In the genomic region with DNA sequence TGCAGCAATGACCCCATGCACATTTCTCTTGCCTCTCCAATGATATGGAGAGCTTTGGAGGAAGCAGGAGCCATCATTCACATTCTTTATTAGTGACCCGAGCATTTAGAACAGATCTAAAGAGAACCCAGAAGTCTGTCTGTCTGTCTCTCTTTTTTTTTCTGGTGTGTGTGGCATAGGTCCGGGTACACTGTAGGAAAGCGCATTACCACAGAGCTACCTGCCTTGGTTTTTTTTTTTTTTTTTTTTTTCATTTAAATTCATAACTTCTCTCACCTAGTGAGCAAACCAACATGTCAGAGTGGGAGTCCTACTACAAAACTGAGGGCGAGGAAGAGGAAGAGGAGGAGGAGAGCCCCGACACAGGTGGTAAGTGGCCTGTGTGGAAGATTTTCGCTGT, we compare ENCODE assay signal across 7 mouse cellular contexts. TPM values are rescaled to one million over a fixed set of nuclear protein-coding genes. Genes with fewer than 3 reads are reported as not detected.
A peak's percentile ranks its signal among the peaks of the same experiment; 100 is the strongest.
DNase-seq lines count a peak whose midpoint lies in the region; ATAC-seq lines count a peak whose summit lies in the region.

No protein-coding gene starts in this region.

- H3K27me3 ChIP-seq in neural tube, embryonic 11.5 days (ENCODE audit: control insufficient read depth, insufficient read depth, low read length) = no peaks in the 10 kb centered on the region
- no peaks in the 10 kb centered on the region for H3K27me3 ChIP-seq in forebrain, embryonic 12.5 days
- no peaks in the 10 kb centered on the region for H3K27me3 ChIP-seq in limb, embryonic 15.5 days
- H3K27me3 ChIP-seq in stomach, embryonic 16.5 days (ENCODE audit: control insufficient read depth, insufficient read depth, low read length) = no peaks in the 10 kb centered on the region

- no peak for DNase-seq in neural tube, embryonic 11.5 days (ENCODE audit: low spot score)
- no peak for DNase-seq in neural tube, embryonic 10.5 days (ENCODE audit: extremely low spot score, low spot score)
- DNase-seq in thymus, postnatal 14 days = no peak
- no peak for DNase-seq in spleen, postnatal 14 days (ENCODE audit: low spot score in 2 of 2)

- peak overlapping the region; percentile 78 for H3K4me2 ChIP-seq in neural tube, embryonic 11.5 days (ENCODE audit: low read depth)
- H3K4me2 ChIP-seq in forebrain, embryonic 12.5 days = peak overlapping the region; percentile 94
- peak overlapping the region; percentile 89 for H3K4me2 ChIP-seq in limb, embryonic 15.5 days
- H3K4me2 ChIP-seq in stomach, embryonic 16.5 days (ENCODE audit: low read depth, low read length) = peak overlapping the region; percentile 74

- WGBS in neural tube, embryonic 11.5 days = 25% methylated on average over 6 of the region's 6 CpGs
- 20% methylated on average over 6 of the region's 6 CpGs for WGBS in forebrain, embryonic 12.5 days
- 22% methylated on average over 6 of the region's 6 CpGs for WGBS in limb, embryonic 15.5 days
- 12% methylated on average over 6 of the region's 6 CpGs for WGBS in stomach, embryonic 16.5 days

- ATAC-seq in neural tube, embryonic 11.5 days (ENCODE audit: insufficient read depth, low FRiP score, low TSS enrichment) = no peak
- no peak for ATAC-seq in forebrain, embryonic 12.5 days (ENCODE audit: low FRiP score)
- no peak for ATAC-seq in limb, embryonic 15.5 days (ENCODE audit: insufficient number of reproducible peaks, low FRiP score, low TSS enrichment, low read depth)
- no peak for ATAC-seq in stomach, embryonic 16.5 days (ENCODE audit: insufficient read depth, low FRiP score)

- H3K4me3 ChIP-seq in neural tube, embryonic 11.5 days (ENCODE audit: low read depth, low read length) = peak overlapping the region; percentile 78
- H3K4me3 ChIP-seq in forebrain, embryonic 12.5 days (replicated peaks) = peak overlapping the region; percentile 92
- H3K4me3 ChIP-seq in limb, embryonic 15.5 days = peak overlapping the region; percentile 96
- H3K4me3 ChIP-seq in stomach, embryonic 16.5 days (replicated peaks; ENCODE audit: low read length) = peak overlapping the region; percentile 98

- H3K9me3 ChIP-seq in neural tube, embryonic 11.5 days (ENCODE audit: control insufficient read depth, low read length) = no peaks in the 10 kb centered on the region
- no peaks in the 10 kb centered on the region for H3K9me3 ChIP-seq in forebrain, embryonic 12.5 days
- no peaks in the 10 kb centered on the region for H3K9me3 ChIP-seq in limb, embryonic 15.5 days
- no peaks in the 10 kb centered on the region for H3K9me3 ChIP-seq in stomach, embryonic 16.5 days (replicated peaks; ENCODE audit: control insufficient read depth, low read length)

- H3K36me3 ChIP-seq in neural tube, embryonic 11.5 days (ENCODE audit: control insufficient read depth, insufficient read depth, low read length) = no peaks in the 10 kb centered on the region
- peaks cover 18% of the 10 kb centered on the region for H3K36me3 ChIP-seq in forebrain, embryonic 12.5 days (replicated peaks)
- peaks cover 17% of the 10 kb centered on the region for H3K36me3 ChIP-seq in limb, embryonic 15.5 days
- no peaks in the 10 kb centered on the region for H3K36me3 ChIP-seq in stomach, embryonic 16.5 days (ENCODE audit: control insufficient read depth, insufficient read depth, low read length)

- H3K9ac ChIP-seq in neural tube, embryonic 11.5 days (ENCODE audit: low read length) = peak overlapping the region; percentile 86
- H3K9ac ChIP-seq in forebrain, embryonic 12.5 days = peak overlapping the region; percentile 94
- H3K9ac ChIP-seq in limb, embryonic 15.5 days = peak overlapping the region; percentile 64
- peak overlapping the region; percentile 76 for H3K9ac ChIP-seq in stomach, embryonic 16.5 days (ENCODE audit: low read length)

- H3K27ac ChIP-seq in neural tube, embryonic 11.5 days (ENCODE audit: low read depth, low read length) = no peak overlapping the region
- peak overlapping the region; percentile 70 for H3K27ac ChIP-seq in forebrain, embryonic 12.5 days
- H3K27ac ChIP-seq in limb, embryonic 15.5 days = peak overlapping the region; percentile 59
- peak overlapping the region; percentile 14 for H3K27ac ChIP-seq in stomach, embryonic 16.5 days (ENCODE audit: low read length)

- peaks cover 6% of the 10 kb centered on the region for H3K4me1 ChIP-seq in neural tube, embryonic 11.5 days (ENCODE audit: control insufficient read depth, insufficient read depth, low read length)
- peaks cover 22% of the 10 kb centered on the region for H3K4me1 ChIP-seq in forebrain, embryonic 12.5 days
- H3K4me1 ChIP-seq in limb, embryonic 15.5 days = peaks cover 11% of the 10 kb centered on the region
- H3K4me1 ChIP-seq in stomach, embryonic 16.5 days (ENCODE audit: control insufficient read depth, insufficient read depth, low read length) = peaks cover 17% of the 10 kb centered on the region

RNA-seq across cellular contexts. Expression of a gene that starts 16.8 kb away (rescaled TPM):
- polyA plus RNA-seq in neural tube, embryonic 11.5 days (2014; fragmentation: Nextera tagmentation; extraction: Ambion mirVana) = 39.8 and 45.9 TPM in 2 replicates
- 39.2 and 40.7 TPM in 2 replicates for polyA plus RNA-seq in forebrain, embryonic 12.5 days (2016; fragmentation: Nextera tagmentation; extraction: Ambion mirVana)
- polyA plus RNA-seq in limb, embryonic 15.5 days (2015; fragmentation: Nextera tagmentation; extraction: Ambion mirVana) = 30.2 and 30.9 TPM in 2 replicates
- polyA plus RNA-seq in stomach, embryonic 16.5 days (2015; fragmentation: Nextera tagmentation; extraction: Ambion mirVana) = 18.6 and 19.8 TPM in 2 replicates

RNA-seq across cellular contexts. Expression of a gene that starts 29.2 kb away (rescaled TPM):
- 73.2 and 73.8 TPM in 2 replicates for polyA plus RNA-seq in neural tube, embryonic 11.5 days (2014; fragmentation: Nextera tagmentation; extraction: Ambion mirVana)
- polyA plus RNA-seq in forebrain, embryonic 12.5 days (2016; fragmentation: Nextera tagmentation; extraction: Ambion mirVana) = 58.5 and 64.4 TPM in 2 replicates
- 73.8 and 77.5 TPM in 2 replicates for polyA plus RNA-seq in limb, embryonic 15.5 days (2015; fragmentation: Nextera tagmentation; extraction: Ambion mirVana)
- 71.9 and 72.2 TPM in 2 replicates for polyA plus RNA-seq in stomach, embryonic 16.5 days (2015; fragmentation: Nextera tagmentation; extraction: Ambion mirVana)

RNA-seq across cellular contexts. Expression of a gene that starts 30.6 kb away (rescaled TPM):
- polyA plus RNA-seq in neural tube, embryonic 11.5 days (2014; fragmentation: Nextera tagmentation; extraction: Ambion mirVana) = 283 and 301 TPM in 2 replicates
- polyA plus RNA-seq in forebrain, embryonic 12.5 days (2016; fragmentation: Nextera tagmentation; extraction: Ambion mirVana) = 210 and 220 TPM in 2 replicates
- 250 and 262 TPM in 2 replicates for polyA plus RNA-seq in limb, embryonic 15.5 days (2015; fragmentation: Nextera tagmentation; extraction: Ambion mirVana)
- polyA plus RNA-seq in stomach, embryonic 16.5 days (2015; fragmentation: Nextera tagmentation; extraction: Ambion mirVana) = 209 and 251 TPM in 2 replicates

RNA-seq across cellular contexts. Expression of a gene that starts 36.5 kb away (rescaled TPM):
- polyA plus RNA-seq in neural tube, embryonic 11.5 days (2014; fragmentation: Nextera tagmentation; extraction: Ambion mirVana) = not detected in 2 replicates
- not detected in 2 replicates for polyA plus RNA-seq in forebrain, embryonic 12.5 days (2016; fragmentation: Nextera tagmentation; extraction: Ambion mirVana)
- not detected in 2 replicates for polyA plus RNA-seq in limb, embryonic 15.5 days (2015; fragmentation: Nextera tagmentation; extraction: Ambion mirVana)
- polyA plus RNA-seq in stomach, embryonic 16.5 days (2015; fragmentation: Nextera tagmentation; extraction: Ambion mirVana) = not detected in 2 replicates

RNA-seq across cellular contexts. Expression of a gene that starts 42.1 kb away (rescaled TPM):
- not detected in 2 replicates for polyA plus RNA-seq in neural tube, embryonic 11.5 days (2014; fragmentation: Nextera tagmentation; extraction: Ambion mirVana)
- polyA plus RNA-seq in forebrain, embryonic 12.5 days (2016; fragmentation: Nextera tagmentation; extraction: Ambion mirVana) = 0.06 TPM in 1 of 2 replicates, not detected in the other
- polyA plus RNA-seq in limb, embryonic 15.5 days (2015; fragmentation: Nextera tagmentation; extraction: Ambion mirVana) = not detected in 2 replicates
- not detected in 2 replicates for polyA plus RNA-seq in stomach, embryonic 16.5 days (2015; fragmentation: Nextera tagmentation; extraction: Ambion mirVana)
